Mouse (Mus musculus) forelimb bud, embryonic 11.5 days (tissue): ENCODE results near the gene Pak1.
"Not testable (repeated sequence)": the region's sequence is repeated elsewhere in the genome, so short reads cannot be mapped to it uniquely, and the experiment has no call there.

Experiments
- DNase-seq: peaks from one replicate; pipeline ENCODE4 v3.0.0-alpha.2; 2012; ENCODE audit warnings: low read depth, low spot score

The Pak1 gene

DNA sequence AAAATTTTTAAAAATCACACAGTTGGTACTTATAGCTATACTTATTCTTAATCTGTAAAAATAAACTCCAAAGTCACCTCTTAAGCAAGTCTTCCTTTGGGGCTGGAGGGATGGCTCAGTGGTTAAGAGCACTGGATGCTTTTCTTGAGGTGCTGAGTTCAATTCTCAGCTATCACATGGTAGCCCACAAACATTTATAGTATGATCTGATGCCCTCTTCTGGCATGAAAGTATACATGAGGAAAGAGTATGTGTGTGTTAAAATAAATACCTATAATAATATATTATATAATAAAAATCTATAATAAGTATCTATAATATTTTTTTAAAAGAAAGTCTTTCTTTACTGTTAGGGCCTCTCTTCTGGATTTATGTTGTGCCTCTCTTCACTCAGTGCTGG lies 58.2 kb downstream of the Pak1 start:
- no peak for DNase-seq

GRCm38 (mm10) chr7:97849557-97849956 lies 61.2 kb downstream of the Pak1 start:
- not testable (repeated sequence) for DNase-seq

- DNase-seq: no peak
Measured at GRCm38 (mm10) chr7:97850331-97850730, 62.0 kb downstream of the Pak1 start.

DNA sequence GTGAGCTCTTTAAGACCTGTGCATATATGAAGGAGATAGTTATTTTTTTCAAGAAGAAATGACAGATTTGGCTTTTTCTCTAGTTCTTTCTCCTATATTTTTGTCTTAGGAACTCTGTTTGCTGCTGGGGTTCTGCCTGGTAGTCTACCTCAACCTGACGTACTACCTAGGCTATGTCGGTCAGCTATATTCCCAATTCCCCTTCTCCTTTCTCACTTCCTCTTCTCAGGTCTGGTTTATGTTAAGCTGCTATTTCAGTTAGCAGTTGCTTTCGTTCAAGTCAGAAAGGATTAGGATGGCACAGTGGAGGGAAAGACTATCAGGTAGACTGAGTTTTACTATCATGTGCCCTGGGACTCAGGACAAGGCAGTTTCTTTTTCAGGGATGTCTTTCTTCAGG lies 75.2 kb downstream of the Pak1 start:
- no peak for DNase-seq

DNA sequence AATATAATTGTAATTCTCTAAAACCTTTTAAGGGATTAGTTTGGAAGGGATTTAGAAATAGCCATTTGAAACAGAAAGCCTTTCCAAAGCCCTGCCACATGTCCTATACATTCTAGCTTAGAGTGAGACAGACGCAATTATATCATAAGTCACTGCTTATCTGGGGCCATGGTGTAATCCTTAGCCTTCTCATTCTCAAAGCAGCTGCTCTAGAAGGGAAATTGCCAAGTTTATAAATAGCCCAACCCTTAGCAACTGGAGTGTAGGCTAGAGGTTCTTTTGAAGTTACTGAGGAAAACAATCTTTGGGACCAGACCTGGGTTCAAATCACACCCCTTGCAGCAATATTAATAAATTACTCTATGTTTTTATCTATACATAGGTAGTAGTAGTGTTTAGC lies 76.2 kb downstream of the Pak1 start:
- DNase-seq: no peak

DNA sequence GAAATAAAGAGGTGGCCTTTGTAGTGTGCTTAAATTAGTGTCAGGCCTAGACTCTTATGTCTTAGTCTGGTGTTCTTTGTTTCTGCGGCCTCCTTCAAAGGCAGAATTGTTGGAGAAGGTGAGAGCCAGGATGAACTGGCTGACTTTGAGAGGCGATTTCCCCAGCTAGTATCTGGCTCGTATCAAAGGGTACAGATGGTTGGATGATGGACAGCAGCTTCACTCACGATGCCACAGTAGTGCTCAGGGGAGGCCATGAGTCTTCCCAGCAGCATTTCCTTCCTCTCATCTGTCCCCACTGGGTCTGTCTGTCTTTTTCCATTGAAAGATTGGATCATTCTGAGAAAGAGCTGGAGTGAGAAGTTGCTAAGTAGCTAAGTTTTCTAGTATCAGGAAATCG lies 79.5 kb downstream of the Pak1 start:
- DNase-seq: no peak

DNA sequence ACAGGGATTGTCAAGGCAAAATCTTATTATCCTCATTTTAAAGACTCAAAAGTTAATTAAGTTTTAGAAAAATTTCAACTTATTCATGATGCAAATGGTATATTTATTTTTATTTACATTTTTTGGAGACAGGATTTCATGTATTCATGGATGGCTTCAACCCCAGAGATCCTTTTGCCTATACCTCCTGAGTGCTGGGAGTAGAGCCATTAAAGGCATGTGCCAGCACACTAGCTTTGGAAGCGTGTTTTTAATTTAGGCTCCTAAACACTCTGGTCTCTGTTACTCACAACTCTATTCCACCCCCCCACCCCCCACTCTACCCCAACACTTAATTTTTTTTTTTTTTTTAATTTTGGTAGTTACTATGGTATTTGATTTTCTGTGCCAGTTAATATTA lies 80.4 kb downstream of the Pak1 start:
- DNase-seq: no peak

DNA sequence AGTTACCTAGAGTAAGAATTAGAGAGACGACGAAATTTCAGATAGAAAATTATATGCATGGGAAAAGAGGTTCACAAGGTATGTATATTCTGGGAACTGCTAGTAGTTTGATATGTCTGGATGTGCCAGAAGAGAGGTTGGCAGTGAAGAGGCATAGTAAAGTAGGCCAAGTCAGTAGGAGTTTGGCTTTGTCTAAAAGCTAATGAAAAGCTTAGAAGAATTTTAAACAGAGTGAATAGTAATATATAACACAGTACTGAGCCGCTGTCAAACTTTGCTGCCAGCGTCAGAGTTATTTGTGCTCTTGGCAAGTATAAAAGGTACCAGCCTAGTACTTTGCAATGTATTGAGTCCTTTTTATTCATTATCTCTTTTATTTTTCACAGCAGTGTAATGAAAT lies 84.1 kb downstream of the Pak1 start:
- no peak for DNase-seq

DNA sequence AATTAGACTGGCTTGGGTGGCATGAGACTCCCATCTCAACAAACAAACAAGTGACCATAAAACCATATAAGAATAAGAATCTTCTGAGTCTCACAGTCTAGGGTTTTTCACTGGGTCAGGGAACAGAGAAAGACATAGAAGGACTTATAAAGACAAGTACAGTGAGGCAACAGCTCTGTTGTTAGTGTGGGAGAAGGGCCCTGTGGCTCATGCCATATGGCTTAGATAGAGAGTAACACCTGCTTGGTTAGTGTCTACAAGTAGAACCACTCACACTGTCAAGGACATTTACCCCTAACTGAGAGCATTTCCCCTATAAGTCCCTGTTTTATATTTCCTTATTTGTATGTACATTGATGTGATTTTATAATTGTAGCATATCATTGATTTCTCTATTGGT lies 85.0 kb downstream of the Pak1 start:
- DNase-seq: no peak

DNA sequence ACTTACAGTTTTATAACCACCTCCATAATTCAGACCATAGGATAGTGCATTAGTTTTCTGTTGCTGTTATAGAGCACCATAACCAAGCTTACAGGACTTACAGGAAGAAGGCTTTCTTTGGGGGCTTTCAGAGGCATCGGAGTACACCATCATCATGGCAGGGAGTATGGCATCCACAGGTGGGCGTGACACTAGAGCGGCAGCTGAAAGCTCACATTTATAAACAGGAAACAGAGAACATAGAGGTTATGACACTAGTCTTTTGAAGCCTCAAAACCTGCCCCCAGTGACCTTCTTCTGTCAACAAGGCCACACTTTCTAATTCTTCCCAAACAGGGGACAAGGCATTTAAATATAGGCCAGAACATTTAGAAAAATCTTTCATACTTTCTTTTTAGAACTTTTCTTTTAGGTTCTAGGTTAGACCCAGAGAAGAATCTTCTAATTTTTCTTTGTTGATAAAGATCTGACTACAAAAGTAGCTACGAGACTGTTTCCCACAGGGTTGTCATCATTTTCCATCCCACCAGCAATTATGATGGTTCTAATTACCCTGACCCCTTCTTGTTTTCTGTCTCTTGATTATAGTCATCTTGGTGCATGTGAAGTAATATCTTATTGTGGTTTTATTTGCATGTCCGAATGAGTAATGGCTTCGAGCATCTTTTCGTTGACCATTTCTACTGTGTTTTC lies 89.7 kb downstream of the Pak1 start:
- DNase-seq: no peak

GRCm38 (mm10) chr7:97911646-97912045 lies 123.3 kb downstream of the Pak1 start:
- no peak for DNase-seq

DNA sequence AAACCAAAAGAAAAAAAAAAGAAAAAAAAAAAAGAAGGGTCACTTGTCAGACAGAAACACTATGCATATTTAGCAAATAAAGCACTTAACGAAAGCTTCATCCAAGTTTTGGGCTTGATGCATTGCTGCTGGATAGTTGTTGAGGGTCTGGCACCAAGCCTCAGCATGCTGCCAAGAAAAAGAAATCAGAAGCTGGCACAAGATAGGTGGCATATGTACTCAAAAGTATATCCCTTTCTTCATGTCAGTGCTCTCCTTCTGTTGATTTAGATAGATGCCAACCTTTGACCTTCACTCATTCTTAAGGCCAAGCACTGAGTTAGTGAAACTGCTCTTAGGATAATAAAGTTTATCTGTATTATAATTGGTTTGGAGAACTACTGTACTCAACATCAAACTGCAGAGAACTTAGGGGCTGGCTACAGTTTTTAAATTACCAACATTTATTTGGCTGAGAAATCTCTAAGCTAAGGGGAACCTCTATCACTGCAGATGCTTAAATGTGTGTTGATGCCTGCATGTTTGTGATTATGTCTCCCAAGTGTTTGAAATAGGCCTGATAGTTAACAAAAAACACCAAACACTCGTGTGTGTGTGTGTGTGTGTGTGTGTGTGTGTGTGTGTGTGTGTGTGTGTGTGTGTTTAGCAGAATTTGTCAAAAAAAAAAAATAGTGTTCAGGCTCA lies 126.6 kb downstream of the Pak1 start:
- no peak for DNase-seq

- no peak for DNase-seq
Measured at GRCm38 (mm10) chr7:97919742-97920141, 131.4 kb downstream of the Pak1 start, which contains the start of gene Gdpd4. Gene Gdpd4, plus strand, starts transcription at chr7:97919955.

DNA sequence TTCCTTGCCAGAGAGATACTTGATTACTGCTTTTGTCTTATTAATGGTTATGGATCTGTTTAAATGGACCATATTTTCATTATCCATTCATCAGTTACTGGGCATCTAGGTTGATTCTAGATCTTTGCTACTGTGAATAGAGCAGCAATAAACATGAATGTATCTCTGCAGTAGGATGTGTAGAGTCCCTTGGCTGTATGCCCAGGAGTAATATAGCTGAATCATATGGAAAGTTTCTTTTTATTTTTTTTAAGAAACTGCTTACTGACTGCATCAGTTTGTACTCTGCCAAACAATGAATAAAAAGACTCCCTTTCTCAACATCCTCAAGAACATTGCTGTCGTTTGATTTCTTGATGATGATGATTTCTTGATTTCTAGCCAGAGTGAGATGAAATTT lies 137.5 kb downstream of the Pak1 start:
- DNase-seq: no peak

- no peak for DNase-seq
Measured at GRCm38 (mm10) chr7:97926978-97927377, 138.6 kb downstream of the Pak1 start.

GRCm38 (mm10) chr7:97944485-97944884 lies 156.1 kb downstream of the Pak1 start:
- DNase-seq: no peak
